Mouse (Mus musculus) erythroblast, embryonic 14.5 days (primary cell): ENCODE data around the gene 2010111I01Rik. TPM values are rescaled to one million over a fixed set of nuclear protein-coding genes. Genes with fewer than 3 reads are reported as not detected.

Experiments
- H3K27me3 ChIP-seq: 2 replicates; pipeline ENCODE4 v1.6.1; 2012; ENCODE audit warnings: inconsistent platforms; ENCODE audit not compliant: control insufficient read depth
- H3K36me3 ChIP-seq: 2 replicates; pipeline ENCODE4 v1.6.1; 2012; ENCODE audit warnings: mild to moderate bottlenecking, inconsistent platforms; ENCODE audit not compliant: control insufficient read depth
- H3K4me1 ChIP-seq: 2 replicates; pipeline ENCODE4 v1.6.1; 2012; ENCODE audit warnings: inconsistent platforms; ENCODE audit not compliant: control insufficient read depth
- H3K4me3 ChIP-seq: replicated peaks from 2 replicates; pipeline ENCODE3; 2012; ENCODE audit warnings: moderate library complexity, mild to moderate bottlenecking, inconsistent platforms
- H3K9me3 ChIP-seq: 2 replicates; pipeline ENCODE4 v1.6.1; 2012; ENCODE audit warnings: low read length, inconsistent platforms, mixed read lengths; ENCODE audit not compliant: control insufficient read depth
- GATA1 ChIP-seq: IDR thresholded peaks from 2 replicates; pipeline ENCODE4 v1.6.1; 2012; ENCODE audit warnings: low read length, inconsistent platforms, mixed read lengths
- TAL1 ChIP-seq: IDR thresholded peaks from 3 replicates; pipeline ENCODE4 v1.6.1; 2012; ENCODE audit warnings: low read length, inconsistent platforms, mixed read lengths
- polyA plus RNA-seq: library from polyadenylated mRNA; stranded (reverse); fragments of >175 nt; gene quantifications from 2 replicates; pipeline ENCODE4 v1.2.3, GENCODE M21; 2012

The 2010111I01Rik gene
- polyA plus RNA-seq, 1 experiment: 2.2 TPM

DNA sequence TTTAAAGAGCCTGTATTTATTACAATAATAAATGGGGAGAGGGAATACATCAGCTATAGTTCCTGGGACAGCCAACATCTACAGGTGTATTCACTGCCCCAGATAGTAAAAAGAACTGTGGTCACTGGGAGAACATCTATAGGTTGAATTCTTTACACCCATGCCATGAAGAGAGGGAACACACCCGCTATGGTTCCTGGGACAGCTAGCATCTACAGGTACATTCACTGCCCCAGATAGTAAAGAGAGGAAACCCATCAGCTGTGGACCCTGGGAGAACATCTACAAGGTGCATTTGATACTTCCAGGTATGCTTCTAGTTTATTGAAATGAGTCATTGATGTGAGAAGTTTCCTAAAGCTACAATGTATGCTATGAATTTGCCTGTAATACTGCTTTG is 162.8 kb downstream of the 2010111I01Rik start:
- H3K4me1 ChIP-seq: no peaks in the 10 kb centered on the region
- H3K36me3 ChIP-seq: no peaks in the 10 kb centered on the region
- H3K27me3 ChIP-seq: no peaks in the 10 kb centered on the region
- no peak overlapping the region for H3K4me3 ChIP-seq
- H3K9me3 ChIP-seq: peaks cover 5% of the 10 kb centered on the region; the same call in 1 of the 2 replicates
- TF ChIP-seq TAL1: no peak
- no peak for TF ChIP-seq GATA1

DNA sequence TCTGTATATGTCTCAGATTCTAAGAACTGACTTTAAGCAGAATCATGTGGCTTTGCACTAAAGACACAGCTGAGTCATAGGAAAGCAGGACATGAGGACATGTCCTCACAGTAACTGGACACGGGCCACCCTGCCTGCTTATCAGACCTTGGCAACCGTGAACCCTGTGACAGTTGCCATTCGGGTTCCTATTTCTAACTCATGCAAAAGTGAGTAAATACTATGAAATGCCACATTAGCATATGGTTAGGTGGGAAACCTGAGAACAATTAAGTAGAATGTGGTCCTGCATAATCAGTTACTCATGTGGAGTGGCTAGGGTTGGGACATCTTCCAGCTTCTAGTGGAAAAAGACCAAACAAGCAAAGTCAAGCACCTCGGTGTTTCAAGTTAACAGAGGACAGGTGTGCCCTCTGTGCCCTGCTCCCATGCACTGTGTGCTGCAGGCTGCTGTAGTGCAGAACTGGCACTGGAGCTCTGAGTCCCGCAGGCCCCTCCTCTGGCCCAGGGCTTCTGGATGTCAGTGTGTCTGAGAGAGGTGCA is 170.3 kb downstream of the 2010111I01Rik start:
- no peaks in the 10 kb centered on the region for H3K9me3 ChIP-seq
- no peaks in the 10 kb centered on the region for H3K27me3 ChIP-seq
- no peak overlapping the region for H3K4me3 ChIP-seq
- TF ChIP-seq GATA1 (no peak), TAL1 (no peak)
- no peaks in the 10 kb centered on the region for H3K4me1 ChIP-seq
- no peaks in the 10 kb centered on the region for H3K36me3 ChIP-seq

DNA sequence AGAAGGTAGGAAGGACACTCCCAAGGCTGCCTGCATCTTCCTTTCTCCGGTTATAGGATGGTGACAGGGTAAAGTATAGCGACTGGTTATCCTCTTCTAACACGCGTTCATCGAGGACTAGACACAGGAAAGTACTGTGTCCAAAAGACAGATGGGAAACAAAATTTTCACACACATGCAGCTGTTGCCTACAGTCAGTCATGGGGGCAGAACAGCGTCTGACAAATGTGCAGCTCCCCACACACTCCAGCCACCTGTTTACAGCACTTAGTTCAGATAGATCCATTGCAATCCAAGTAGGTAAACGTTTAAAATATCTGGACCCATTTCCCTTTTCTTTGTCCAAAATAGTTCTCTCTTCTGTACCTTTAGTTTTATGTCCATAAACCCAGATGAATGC is 171.3 kb downstream of the 2010111I01Rik start:
- Histone ChIP-seq H3K4me1 (no peaks in the 10 kb centered on the region), H3K4me3 (no peak overlapping the region), H3K36me3 (no peaks in the 10 kb centered on the region), H3K27me3 (no peaks in the 10 kb centered on the region), H3K9me3 (no peaks in the 10 kb centered on the region)
- TF ChIP-seq TAL1 (no peak), GATA1 (no peak)

DNA sequence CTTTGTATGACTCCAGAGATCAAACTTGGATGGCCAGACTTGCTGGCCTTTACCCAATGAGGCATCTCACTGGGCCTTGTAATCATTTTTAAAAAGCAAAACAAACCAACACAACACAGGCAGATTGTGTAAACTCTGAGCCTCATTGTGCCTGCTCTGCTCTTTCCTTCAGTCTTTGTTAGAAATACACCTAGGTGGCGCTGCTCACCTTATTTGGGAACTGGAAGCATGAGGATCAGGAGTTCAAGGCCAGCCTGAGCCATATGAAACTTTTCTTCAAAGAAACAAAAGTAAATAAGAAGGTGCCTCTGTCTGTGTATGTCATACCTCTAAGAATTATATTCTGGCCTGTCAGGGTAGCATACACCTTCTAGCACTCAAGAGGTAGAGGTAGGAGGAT is 172.1 kb downstream of the 2010111I01Rik start:
- no peaks in the 10 kb centered on the region for H3K9me3 ChIP-seq
- H3K27me3 ChIP-seq: no peaks in the 10 kb centered on the region
- no peak overlapping the region for H3K4me3 ChIP-seq
- no peaks in the 10 kb centered on the region for H3K36me3 ChIP-seq
- TF ChIP-seq TAL1: no peak
- no peak for TF ChIP-seq GATA1
- H3K4me1 ChIP-seq: no peaks in the 10 kb centered on the region

DNA sequence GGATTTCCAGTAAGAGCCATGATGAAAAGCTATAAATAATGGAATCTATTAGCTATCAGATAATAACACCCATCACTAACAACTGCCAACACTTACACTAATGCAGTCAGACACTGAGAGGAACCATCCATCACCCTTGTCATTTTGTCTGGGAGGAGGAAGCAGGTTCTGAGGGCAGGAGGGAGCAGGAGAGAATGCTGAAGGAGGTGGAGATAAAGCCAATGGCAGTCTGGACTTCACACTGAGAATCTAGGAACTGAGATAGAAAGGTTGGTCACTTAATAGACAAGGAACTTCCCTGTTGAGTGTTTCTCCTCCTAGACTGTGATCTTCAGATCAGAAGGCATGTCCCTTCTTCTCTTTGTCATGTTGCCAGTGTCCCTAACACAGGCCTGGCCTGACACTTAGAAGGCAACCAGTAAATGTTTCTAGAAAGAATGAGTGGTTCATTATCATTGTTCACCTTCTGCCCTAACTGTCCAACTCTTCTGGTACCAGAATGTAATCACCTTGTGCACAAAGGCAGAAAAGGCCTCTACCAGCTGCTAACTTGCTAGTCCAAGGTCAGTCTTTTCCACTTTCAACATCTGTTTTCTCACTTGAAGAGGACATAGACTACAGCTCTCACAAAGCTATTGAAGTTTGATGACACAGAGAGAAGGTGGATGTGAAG is 173.8 kb downstream of the 2010111I01Rik start:
- Histone ChIP-seq H3K4me3 (no peak overlapping the region), H3K4me1 (no peaks in the 10 kb centered on the region), H3K27me3 (no peaks in the 10 kb centered on the region), H3K36me3 (no peaks in the 10 kb centered on the region), H3K9me3 (no peaks in the 10 kb centered on the region)
- TF ChIP-seq GATA1 (no peak), TAL1 (no peak)

DNA sequence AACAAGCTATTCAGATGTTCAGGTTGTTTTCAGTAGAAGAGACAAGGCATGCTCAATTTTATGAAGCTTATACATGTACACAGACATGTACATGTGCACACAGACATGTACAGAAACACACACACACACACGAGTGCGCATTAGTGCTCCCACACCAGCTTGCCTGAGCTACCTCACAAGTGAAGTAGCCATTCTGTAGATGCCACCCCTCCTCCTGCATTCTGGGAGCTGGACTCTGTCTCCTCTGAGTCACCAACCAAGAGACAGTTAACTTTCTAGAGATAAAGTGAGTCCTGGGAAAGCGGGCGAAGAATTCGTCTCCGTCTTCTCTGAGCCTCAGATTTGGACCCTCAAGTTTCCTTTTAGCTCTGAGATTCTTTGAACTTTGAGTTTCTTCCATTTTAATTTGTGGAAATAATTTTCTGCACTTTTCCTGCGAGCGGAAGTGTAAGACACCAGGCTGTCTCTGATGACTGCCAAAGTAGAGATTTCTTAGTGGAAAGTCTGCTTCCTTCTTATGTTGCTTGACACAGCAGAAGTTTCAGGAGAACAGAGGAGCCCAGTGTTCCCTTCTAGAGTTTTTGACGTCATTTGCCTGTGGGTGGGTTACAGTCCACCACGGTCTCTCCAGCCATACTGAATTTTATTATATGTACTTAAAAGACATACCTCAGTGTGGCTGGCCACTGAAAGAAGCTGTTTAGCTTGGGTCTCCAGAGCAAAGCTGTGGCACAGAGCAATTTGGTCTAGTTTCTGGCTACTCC is 175.0 kb downstream of the 2010111I01Rik start:
- no peaks in the 10 kb centered on the region for H3K27me3 ChIP-seq
- no peaks in the 10 kb centered on the region for H3K9me3 ChIP-seq
- no peaks in the 10 kb centered on the region for H3K4me1 ChIP-seq
- H3K4me3 ChIP-seq: no peak overlapping the region
- H3K36me3 ChIP-seq: no peaks in the 10 kb centered on the region
- TF ChIP-seq TAL1 (no peak), GATA1 (no peak)

DNA sequence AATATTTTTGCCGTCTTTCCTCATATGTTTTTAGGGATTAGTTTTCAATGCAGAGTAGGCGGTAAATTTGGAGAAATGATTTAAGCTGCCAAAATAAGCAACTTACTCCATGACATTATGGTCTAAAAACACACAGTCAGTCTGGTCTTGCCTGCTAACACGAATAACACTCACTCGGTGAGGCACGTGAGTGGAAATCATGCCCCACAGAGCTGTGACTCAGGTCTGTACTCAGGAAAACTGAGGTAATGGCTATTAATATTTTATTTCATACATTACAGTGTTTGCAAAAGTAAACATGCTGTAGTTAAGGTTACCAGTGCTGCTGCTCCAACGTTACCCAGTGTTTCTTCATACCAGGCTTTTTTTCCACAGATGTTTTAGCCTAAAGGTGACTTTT is 176.1 kb downstream of the 2010111I01Rik start:
- Histone ChIP-seq H3K4me3 (no peak overlapping the region), H3K36me3 (no peaks in the 10 kb centered on the region), H3K4me1 (no peaks in the 10 kb centered on the region), H3K9me3 (no peaks in the 10 kb centered on the region), H3K27me3 (no peaks in the 10 kb centered on the region)
- TF ChIP-seq GATA1 (no peak), TAL1 (no peak)

DNA sequence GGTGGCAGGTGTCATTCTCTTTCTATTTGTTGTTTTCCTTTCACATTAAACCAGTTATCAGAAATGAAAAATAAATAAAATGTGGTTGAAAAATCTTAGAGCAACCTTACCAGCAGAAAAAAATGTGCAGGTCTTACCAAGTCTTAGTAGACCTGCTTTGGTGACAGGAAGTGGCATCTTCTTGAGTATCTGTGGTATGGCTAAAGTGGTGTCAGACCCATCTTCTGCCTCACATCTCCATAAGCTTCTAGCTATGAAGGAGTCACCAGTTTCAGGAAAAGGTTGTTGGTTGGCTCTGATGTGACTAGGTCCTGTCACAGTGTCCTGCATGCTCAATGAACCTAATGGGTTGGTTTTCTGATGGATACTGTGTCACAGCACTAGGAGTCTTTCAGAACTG is 176.6 kb downstream of the 2010111I01Rik start:
- no peaks in the 10 kb centered on the region for H3K27me3 ChIP-seq
- TF ChIP-seq GATA1 (no peak), TAL1 (no peak)

DNA sequence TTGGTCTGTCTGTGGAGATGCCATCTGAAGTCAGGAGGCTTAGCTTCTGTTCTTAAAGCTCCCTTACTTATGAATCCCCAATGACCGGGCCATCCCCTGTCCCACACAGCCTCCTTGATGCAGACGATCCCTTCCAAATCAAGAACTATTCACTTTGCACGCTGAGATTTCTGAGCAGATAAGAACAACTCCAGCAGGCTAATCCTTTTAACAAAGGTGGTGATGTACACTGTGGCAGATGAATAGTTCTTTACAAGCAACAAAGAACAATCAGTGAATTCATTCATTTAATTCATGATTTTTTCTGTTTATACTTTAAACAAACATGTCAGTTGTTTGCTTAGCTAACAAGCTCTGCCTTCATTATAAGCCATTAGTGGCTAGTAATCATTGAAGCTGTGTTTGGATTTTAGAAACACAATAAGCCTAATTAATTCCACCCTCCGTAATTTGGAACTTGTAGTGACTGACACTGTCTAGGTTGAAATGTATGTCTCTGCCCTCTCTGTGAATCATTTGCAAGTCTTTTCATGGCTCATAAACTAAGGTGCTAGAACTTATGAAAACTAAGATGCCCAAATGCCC is 182.0 kb downstream of the 2010111I01Rik start:
- no peak for TF ChIP-seq GATA1
- TF ChIP-seq TAL1: no peak
- H3K4me3 ChIP-seq: no peak overlapping the region
- no peaks in the 10 kb centered on the region for H3K27me3 ChIP-seq
- H3K4me1 ChIP-seq: peaks cover 6% of the 10 kb centered on the region
- H3K36me3 ChIP-seq: no peaks in the 10 kb centered on the region
- no peaks in the 10 kb centered on the region for H3K9me3 ChIP-seq

More for the DNA sequence above, 176.6 kb downstream of the 2010111I01Rik start:
- no peaks in the 10 kb centered on the region for H3K4me1 ChIP-seq
- no peaks in the 10 kb centered on the region for H3K36me3 ChIP-seq
- no peaks in the 10 kb centered on the region for H3K9me3 ChIP-seq
- no peak overlapping the region for H3K4me3 ChIP-seq
